Mouse (Mus musculus): ENCODE results near the gene Efhc1.

Gene Efhc1

GRCm38 (mm10) chr1:21006775-21007174, 55.3 kb downstream of the Efhc1 start:
- no peak for DNase-seq (ENCODE audit: extremely low spot score, low spot score)

GRCm38 (mm10) chr1:21007941-21008701, 56.7 kb downstream of the Efhc1 start:
- no peak for DNase-seq (ENCODE audit: extremely low spot score, low spot score)

GRCm38 (mm10) chr1:21008891-21009290, 57.5 kb downstream of the Efhc1 start:
- no peak for DNase-seq (ENCODE audit: extremely low spot score, low spot score)

GRCm38 (mm10) chr1:21010282-21010800, 58.9 kb downstream of the Efhc1 start:
- DNase-seq (ENCODE audit: extremely low spot score, low spot score), result no peak

GRCm38 (mm10) chr1:21014463-21014862, 63.0 kb downstream of the Efhc1 start:
- no peak for DNase-seq (ENCODE audit: extremely low spot score, low spot score)

- DNase-seq (ENCODE audit: extremely low spot score, low spot score), result no peak
Observed at GRCm38 (mm10) chr1:21023101-21023500, 71.7 kb downstream of the Efhc1 start.

- DNase-seq (ENCODE audit: extremely low spot score, low spot score), result no peak
Observed at GRCm38 (mm10) chr1:21025203-21025602, 73.8 kb downstream of the Efhc1 start.

GRCm38 (mm10) chr1:21026534-21026933, 75.1 kb downstream of the Efhc1 start:
- no peak for DNase-seq (ENCODE audit: extremely low spot score, low spot score)

- no peak for DNase-seq (ENCODE audit: extremely low spot score, low spot score)
Observed at GRCm38 (mm10) chr1:21029000-21029399, 77.6 kb downstream of the Efhc1 start.

- no peak for DNase-seq (ENCODE audit: extremely low spot score, low spot score)
Observed at GRCm38 (mm10) chr1:21031650-21032049, 80.2 kb downstream of the Efhc1 start.

GRCm38 (mm10) chr1:21033065-21033791, 81.8 kb downstream of the Efhc1 start:
- DNase-seq (ENCODE audit: extremely low spot score, low spot score), result no peak

GRCm38 (mm10) chr1:21033792-21034119, 82.3 kb downstream of the Efhc1 start:
- no peak for DNase-seq (ENCODE audit: extremely low spot score, low spot score)

GRCm38 (mm10) chr1:21035878-21036277, 84.5 kb downstream of the Efhc1 start:
- no peak for DNase-seq (ENCODE audit: extremely low spot score, low spot score)

- no peak for DNase-seq (ENCODE audit: extremely low spot score, low spot score)
Observed at GRCm38 (mm10) chr1:21037881-21038601, 86.6 kb downstream of the Efhc1 start.

GRCm38 (mm10) chr1:21039564-21039963, 88.1 kb downstream of the Efhc1 start:
- no peak for DNase-seq (ENCODE audit: extremely low spot score, low spot score)

- no peak for DNase-seq (ENCODE audit: extremely low spot score, low spot score)
Observed at GRCm38 (mm10) chr1:21040173-21040572, 88.7 kb downstream of the Efhc1 start.
